Mouse (Mus musculus) adrenal gland, adult 18-20 months (tissue): ENCODE results near the gene Ndufa10. TPM values are rescaled to one million over a fixed set of nuclear protein-coding genes. Genes with fewer than 3 reads are reported as not detected.
"Not testable (repeated sequence)": the region's sequence is repeated elsewhere in the genome, so short reads cannot be mapped to it uniquely, and the experiment has no call there.

Experiments
- DNase-seq, 2 experiments: peaks; one replicate each; pipeline ENCODE4 v3.0.0; 2021 to 2022; ENCODE audit warnings: low spot score in 2 of 2
- long read RNA-seq, 2 experiments: library from polyadenylated mRNA; stranded (forward); transcript quantifications; one replicate each; pipeline ENCODE4 v2.0.0; 2021
- total RNA-seq, 2 experiments: library from RNA; stranded (reverse); gene quantifications; 1 replicate in 1 of 2; 2 replicates in 1 of 2; pipeline ENCODE4 v1.2.3; 2021

Gene Ndufa10
- 100 to 1,000 TPM; 352 to 602 TPM for total RNA-seq
- long read RNA-seq, experiment 1, transcript Ndufa10-201 (10 exons, 2,020 nt): major isoform, 326 of 350 reads
- long read RNA-seq, experiment 1, partial matches to known transcripts: 8 of 350 reads
- long read RNA-seq, experiment 1, other reads (novel, unspliced or antisense): 16 of 350 reads
- long read RNA-seq, experiment 2, transcript Ndufa10-201 (10 exons, 2,020 nt): major isoform, 427 of 459 reads
- long read RNA-seq, experiment 2, partial matches to known transcripts: 10 of 459 reads
- long read RNA-seq, experiment 2, other reads (novel, unspliced or antisense): 18 of 459 reads

GRCm38 (mm10) chr1:92473165-92474041, at the start of gene Ndufa10:
TSS of gene Ndufa10 (minus strand) at chr1:92473860.
- peak; percentile 97 to 98 for DNase-seq

GRCm38 (mm10) chr1:92521376-92521775, 47.7 kb upstream of the Ndufa10 start:
- peak in 1 of 2 experiments; percentile 46 for DNase-seq

GRCm38 (mm10) chr1:92519046-92519445, 45.4 kb upstream of the Ndufa10 start:
- no peak for DNase-seq

- DNase-seq: no peak
Measured at GRCm38 (mm10) chr1:92518561-92518960, 44.9 kb upstream of the Ndufa10 start, which contains the start of gene Olfr1414. TSS of gene Olfr1414 (minus strand) at chr1:92518661.

GRCm38 (mm10) chr1:92515390-92515789, 41.7 kb upstream of the Ndufa10 start:
- no peak for DNase-seq

GRCm38 (mm10) chr1:92511646-92512045, 38.0 kb upstream of the Ndufa10 start:
- not testable (repeated sequence) for DNase-seq

GRCm38 (mm10) chr1:92496001-92496400, 22.3 kb upstream of the Ndufa10 start, which contains the start of gene Olfr1415:
TSS of gene Olfr1415 (minus strand) at chr1:92496101.
- DNase-seq: no peak

GRCm38 (mm10) chr1:92485013-92485412, 11.4 kb upstream of the Ndufa10 start, which contains the start of gene Olfr1416:
TSS of gene Olfr1416 (minus strand) at chr1:92485113.
- DNase-seq: no peak

GRCm38 (mm10) chr1:92474066-92474578, 462 bp upstream of the Ndufa10 start:
- no peak for DNase-seq

GRCm38 (mm10) chr1:92468891-92469290, 4.8 kb downstream of the Ndufa10 start:
- no peak for DNase-seq

- DNase-seq: no peak
Measured at GRCm38 (mm10) chr1:92458416-92458815, 15.2 kb downstream of the Ndufa10 start.

GRCm38 (mm10) chr1:92457758-92458157, 15.9 kb downstream of the Ndufa10 start:
- no peak for DNase-seq

GRCm38 (mm10) chr1:92453751-92454445, 19.8 kb downstream of the Ndufa10 start:
- DNase-seq: no peak

GRCm38 (mm10) chr1:92448293-92448692, 25.4 kb downstream of the Ndufa10 start:
- DNase-seq: no peak

- peak in 1 of 2 experiments; percentile 36 for DNase-seq
Measured at GRCm38 (mm10) chr1:92441453-92442063, 32.1 kb downstream of the Ndufa10 start.

GRCm38 (mm10) chr1:92440066-92440750, 33.5 kb downstream of the Ndufa10 start:
- DNase-seq: peak in 1 of 2 experiments; percentile 32

GRCm38 (mm10) chr1:92437678-92438271, 35.9 kb downstream of the Ndufa10 start:
- no peak for DNase-seq

- no peak for DNase-seq
Measured at GRCm38 (mm10) chr1:92436831-92437321, 36.8 kb downstream of the Ndufa10 start.

GRCm38 (mm10) chr1:92434986-92435385, 38.7 kb downstream of the Ndufa10 start:
- DNase-seq: no peak
